Mouse (Mus musculus): ENCODE measurements around the gene Bard1. TPM values are rescaled to one million over a fixed set of nuclear protein-coding genes. Genes with fewer than 3 reads are reported as not detected.

The Bard1 gene
- 1.5 and 1.6 TPM in 2 replicates for polyA plus RNA-seq (2016; fragmentation: Nextera tagmentation; extraction: Ambion mirVana)

GRCm38 (mm10) chr1:71102344-71103173 is at the start of gene Bard1:
Gene Bard1 (minus strand): TSS chr1:71103146.
- H3K4me2 ChIP-seq (replicated peaks), result peak within 1 kb of the TSS; percentile 66
- no peaks in the 10 kb centered on the region for H3K36me3 ChIP-seq
- no peak within 1 kb of the TSS for H3K27ac ChIP-seq
- H3K4me3 ChIP-seq, result peak within 1 kb of the TSS; percentile 76
- peak within 1 kb of the TSS; percentile 61 for H3K9ac ChIP-seq
- no peaks in the 10 kb centered on the region for H3K4me1 ChIP-seq
- H3K27me3 ChIP-seq (replicated peaks), result no peaks in the 10 kb centered on the region
- under 1% methylated on average over 69 of the region's 69 CpGs for WGBS
- peak; percentile 92 for ATAC-seq (ENCODE audit: low FRiP score, low read depth)
- H3K9me3 ChIP-seq, result no peaks in the 10 kb centered on the region

- ATAC-seq (ENCODE audit: low FRiP score, low read depth), result no peak
- no peaks in the 10 kb centered on the region for H3K27me3 ChIP-seq (replicated peaks)
- no peak overlapping the region for H3K4me2 ChIP-seq (replicated peaks)
- no peaks in the 10 kb centered on the region for H3K36me3 ChIP-seq
- no peak overlapping the region for H3K4me3 ChIP-seq
- no peak overlapping the region for H3K27ac ChIP-seq
- 94% methylated on average over 4 of the region's 4 CpGs for WGBS
- no peak overlapping the region for H3K9ac ChIP-seq
- H3K4me1 ChIP-seq, result no peaks in the 10 kb centered on the region
- no peaks in the 10 kb centered on the region for H3K9me3 ChIP-seq
These were observed 24.2 kb upstream of the Bard1 start for GRCm38 (mm10) chr1:71127171-71127570.

GRCm38 (mm10) chr1:71118511-71118910 is 15.6 kb upstream of the Bard1 start:
- Histone ChIP-seq H3K4me1 (no peaks in the 10 kb centered on the region; the same call in 1 of the 2 replicates), H3K9me3 (no peaks in the 10 kb centered on the region), H3K27me3 (replicated peaks) (no peaks in the 10 kb centered on the region), H3K27ac (no peak overlapping the region), H3K36me3 (no peaks in the 10 kb centered on the region), H3K9ac (no peak overlapping the region), H3K4me3 (no peak overlapping the region), H3K4me2 (replicated peaks) (no peak overlapping the region)
- WGBS, result 54% methylated on average over 2 of the region's 2 CpGs
- ATAC-seq (ENCODE audit: low FRiP score, low read depth), result no peak

- H3K9ac ChIP-seq, result no peak overlapping the region
- no peaks in the 10 kb centered on the region for H3K27me3 ChIP-seq (replicated peaks)
- no peaks in the 10 kb centered on the region for H3K36me3 ChIP-seq
- no peak for ATAC-seq (ENCODE audit: low FRiP score, low read depth)
- H3K4me1 ChIP-seq, result no peaks in the 10 kb centered on the region; the same call in 1 of the 2 replicates
- WGBS, result 44% methylated on average over 4 of the region's 4 CpGs
- H3K4me2 ChIP-seq (replicated peaks), result no peak overlapping the region
- no peak overlapping the region for H3K27ac ChIP-seq
- H3K4me3 ChIP-seq, result no peak overlapping the region
- no peaks in the 10 kb centered on the region for H3K9me3 ChIP-seq
These were observed 14.3 kb upstream of the Bard1 start for GRCm38 (mm10) chr1:71117253-71117652.

GRCm38 (mm10) chr1:71115781-71116180 is 12.8 kb upstream of the Bard1 start:
- H3K4me2 ChIP-seq (replicated peaks), result no peak overlapping the region
- no peaks in the 10 kb centered on the region for H3K27me3 ChIP-seq (replicated peaks)
- H3K9ac ChIP-seq, result no peak overlapping the region
- ATAC-seq (ENCODE audit: low FRiP score, low read depth), result no peak
- H3K4me1 ChIP-seq, result no peaks in the 10 kb centered on the region; the same call in 1 of the 2 replicates
- no peak overlapping the region for H3K27ac ChIP-seq
- no peak overlapping the region for H3K4me3 ChIP-seq
- 83% methylated on average over 2 of the region's 2 CpGs for WGBS
- no peaks in the 10 kb centered on the region for H3K36me3 ChIP-seq
- H3K9me3 ChIP-seq, result no peaks in the 10 kb centered on the region

- H3K27ac ChIP-seq, result no peak overlapping the region
- no peak overlapping the region for H3K4me2 ChIP-seq (replicated peaks)
- peak; percentile 64 for ATAC-seq (ENCODE audit: low FRiP score, low read depth)
- no peaks in the 10 kb centered on the region for H3K9me3 ChIP-seq
- no peak overlapping the region for H3K4me3 ChIP-seq
- H3K9ac ChIP-seq, result no peak overlapping the region
- WGBS, result 37% methylated on average over 10 of the region's 10 CpGs
- H3K36me3 ChIP-seq, result no peaks in the 10 kb centered on the region
- H3K4me1 ChIP-seq, result 0 out of 2 replicates have a peak, but pooled peaks cover 6% of the 10 kb centered on the region
- H3K27me3 ChIP-seq (replicated peaks), result no peaks in the 10 kb centered on the region
These were observed 6.9 kb upstream of the Bard1 start for GRCm38 (mm10) chr1:71109858-71110257.

- H3K9me3 ChIP-seq, result no peaks in the 10 kb centered on the region
- H3K4me3 ChIP-seq, result no peak overlapping the region
- ATAC-seq (ENCODE audit: low FRiP score, low read depth), result no peak
These were observed 3.2 kb upstream of the Bard1 start for GRCm38 (mm10) chr1:71106127-71106526.

GRCm38 (mm10) chr1:71105724-71106123 is 2.8 kb upstream of the Bard1 start:
- Histone ChIP-seq H3K36me3 (no peaks in the 10 kb centered on the region), H3K4me3 (no peak overlapping the region)
- no peak for ATAC-seq (ENCODE audit: low FRiP score, low read depth)

More at GRCm38 (mm10) chr1:71106127-71106526, 3.2 kb upstream of the Bard1 start:
- Histone ChIP-seq H3K27me3 (replicated peaks) (no peaks in the 10 kb centered on the region), H3K9ac (no peak overlapping the region), H3K4me2 (replicated peaks) (no peak overlapping the region), H3K27ac (no peak overlapping the region), H3K4me1 (0 out of 2 replicates have a peak, but pooled peaks cover 6% of the 10 kb centered on the region), H3K36me3 (no peaks in the 10 kb centered on the region)
- 97% methylated on average over 6 of the region's 6 CpGs for WGBS

GRCm38 (mm10) chr1:71103174-71103864 is 373 bp upstream of the Bard1 start:
- H3K36me3 ChIP-seq, result no peaks in the 10 kb centered on the region
- peak overlapping the region; percentile 76 for H3K4me3 ChIP-seq
- ATAC-seq (ENCODE audit: low FRiP score, low read depth), result no peak
- H3K27ac ChIP-seq, result no peak overlapping the region
- no peaks in the 10 kb centered on the region for H3K9me3 ChIP-seq
- 36% methylated on average over 18 of the region's 18 CpGs for WGBS
- H3K4me2 ChIP-seq (replicated peaks), result peak overlapping the region; percentile 66
- no peaks in the 10 kb centered on the region for H3K27me3 ChIP-seq (replicated peaks)
- H3K9ac ChIP-seq, result 0 out of 2 replicates have a peak overlapping the region, but pooled peaks have one; percentile 61
- H3K4me1 ChIP-seq, result no peaks in the 10 kb centered on the region

More at GRCm38 (mm10) chr1:71105724-71106123, 2.8 kb upstream of the Bard1 start:
- 92% methylated on average over 8 of the region's 8 CpGs for WGBS
- no peaks in the 10 kb centered on the region for H3K27me3 ChIP-seq (replicated peaks)
- H3K4me1 ChIP-seq, result 0 out of 2 replicates have a peak, but pooled peaks cover 6% of the 10 kb centered on the region
- no peak overlapping the region for H3K9ac ChIP-seq
- H3K4me2 ChIP-seq (replicated peaks), result no peak overlapping the region
- H3K27ac ChIP-seq, result no peak overlapping the region
- no peaks in the 10 kb centered on the region for H3K9me3 ChIP-seq

- ATAC-seq (ENCODE audit: low FRiP score, low read depth), result no peak
- Histone ChIP-seq H3K4me3 (no peak overlapping the region), H3K36me3 (no peaks in the 10 kb centered on the region), H3K27me3 (replicated peaks) (no peaks in the 10 kb centered on the region), H3K4me2 (replicated peaks) (peak overlapping the region; percentile 46), H3K9me3 (no peaks in the 10 kb centered on the region), H3K4me1 (no peaks in the 10 kb centered on the region), H3K9ac (no peak overlapping the region), H3K27ac (no peak overlapping the region)
- WGBS, result 50% methylated on average over 11 of the region's 11 CpGs
These were observed 1.5 kb downstream of the Bard1 start for GRCm38 (mm10) chr1:71101369-71101970.

- no peaks in the 10 kb centered on the region for H3K4me1 ChIP-seq
- no peak overlapping the region for H3K27ac ChIP-seq
- no peak overlapping the region for H3K4me3 ChIP-seq
- 70% methylated on average over 5 of the region's 5 CpGs for WGBS
- ATAC-seq (ENCODE audit: low FRiP score, low read depth), result no peak
- no peaks in the 10 kb centered on the region for H3K36me3 ChIP-seq
- H3K4me2 ChIP-seq (replicated peaks), result peak overlapping the region; percentile 46; the same call in 1 of the 2 replicates
- H3K9ac ChIP-seq, result no peak overlapping the region
- no peaks in the 10 kb centered on the region for H3K27me3 ChIP-seq (replicated peaks)
- no peaks in the 10 kb centered on the region for H3K9me3 ChIP-seq
These were observed 2.2 kb downstream of the Bard1 start for GRCm38 (mm10) chr1:71100591-71101368.
